Mouse (Mus musculus) bone marrow, adult 2 months (tissue): ENCODE results near the gene Ugt1a5.

Experiments used
- CTCF ChIP-seq: fragments of 200-500 bp; IDR thresholded peaks from 2 replicates; pipeline ENCODE4 v1.5.1; 2011; ENCODE audit warnings: low read length, control low read depth; ENCODE audit not compliant: control insufficient read depth, insufficient read depth
- POLR2A ChIP-seq: fragments of 200-500 bp; IDR thresholded peaks from 2 replicates; pipeline ENCODE4 v1.6.1; 2011; ENCODE audit warnings: low read depth, mild to moderate bottlenecking, control low read depth, low read length, borderline replicate concordance; ENCODE audit not compliant: control insufficient read depth

- TF ChIP-seq POLR2A, result no peak
- TF ChIP-seq CTCF, result no peak
Observed at GRCm38 (mm10) chr1:88267489-88267888, 101.7 kb downstream of the Ugt1a5 start.
